Mouse (Mus musculus): ENCODE data around the gene Tmem98. TPM values are rescaled to one million over a fixed set of nuclear protein-coding genes. Genes with fewer than 3 reads are reported as not detected.
A peak's percentile ranks its signal among the peaks of the same experiment; 100 is the strongest.

The Tmem98 gene
- 30.1 and 38.4 TPM in 2 replicates for polyA plus RNA-seq (2015; fragmentation: Nextera tagmentation; extraction: Ambion mirVana)

DNA sequence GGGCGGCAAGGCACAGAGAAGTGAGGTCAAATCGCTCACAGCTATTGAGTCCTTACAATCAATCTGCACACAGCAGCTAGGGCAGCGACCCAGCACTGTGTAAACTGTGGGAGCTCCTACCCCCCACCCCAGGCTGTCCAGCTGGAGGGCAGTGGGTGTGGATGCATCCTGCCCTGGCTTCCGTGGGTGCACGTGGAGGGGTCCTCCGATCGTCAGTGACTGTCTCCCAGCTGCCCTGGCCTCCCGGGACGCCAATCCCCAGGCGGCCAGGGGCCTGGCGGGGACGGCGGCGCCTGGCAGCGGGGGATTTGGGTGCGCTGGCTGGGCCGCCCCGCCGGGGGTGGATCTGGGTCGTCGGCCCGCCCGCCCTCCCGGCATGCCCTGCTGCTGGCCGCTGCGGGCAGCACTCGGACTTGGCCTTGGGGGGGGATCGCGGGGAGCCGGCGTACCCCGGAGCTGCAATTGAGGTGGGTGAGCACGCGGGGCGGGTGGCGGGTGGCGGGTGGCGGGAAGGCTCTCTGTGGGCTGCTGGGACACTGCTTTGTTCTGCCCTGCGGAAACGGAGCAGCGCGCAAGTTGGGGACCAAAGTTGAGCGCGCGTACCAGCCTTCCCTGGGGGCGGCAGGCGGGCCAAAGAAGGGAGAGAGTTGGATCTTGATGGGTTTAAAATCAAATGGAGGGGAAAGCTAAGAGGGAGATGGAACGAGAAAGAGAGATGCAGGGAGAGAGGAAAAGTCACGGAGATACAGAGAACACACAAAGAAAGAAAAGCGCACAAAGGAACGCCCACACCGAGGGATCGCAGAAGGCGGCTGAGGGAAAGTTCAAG is at the start of gene Tmem98:
Gene Tmem98 (plus strand): TSS at position 183 of the 829 bp plus-strand sequence.
- peak within 1 kb of the TSS; percentile 53 for H3K4me3 ChIP-seq (replicated peaks; ENCODE audit: low read length)
- no peaks in the 10 kb centered on the region for H3K27me3 ChIP-seq (replicated peaks; ENCODE audit: control insufficient read depth, insufficient read depth, low read length)
- H3K27ac ChIP-seq (ENCODE audit: low read length), result peak within 1 kb of the TSS; percentile 39; the same call in 1 of the 2 replicates
- H3K4me2 ChIP-seq (ENCODE audit: low read length), result peak within 1 kb of the TSS; percentile 89
- peak within 1 kb of the TSS; percentile 73 for H3K9ac ChIP-seq (replicated peaks; ENCODE audit: low read depth, low read length)
- H3K9me3 ChIP-seq (ENCODE audit: control insufficient read depth, low read length), result no peaks in the 10 kb centered on the region
- H3K4me1 ChIP-seq (replicated peaks; ENCODE audit: control insufficient read depth, insufficient read depth, low read length), result peaks cover 12% of the 10 kb centered on the region
- ATAC-seq, result peak; percentile 84
- 1% methylated on average over 40 of the region's 54 CpGs for WGBS
- H3K36me3 ChIP-seq (ENCODE audit: control insufficient read depth, insufficient read depth), result no peaks in the 10 kb centered on the region

DNA sequence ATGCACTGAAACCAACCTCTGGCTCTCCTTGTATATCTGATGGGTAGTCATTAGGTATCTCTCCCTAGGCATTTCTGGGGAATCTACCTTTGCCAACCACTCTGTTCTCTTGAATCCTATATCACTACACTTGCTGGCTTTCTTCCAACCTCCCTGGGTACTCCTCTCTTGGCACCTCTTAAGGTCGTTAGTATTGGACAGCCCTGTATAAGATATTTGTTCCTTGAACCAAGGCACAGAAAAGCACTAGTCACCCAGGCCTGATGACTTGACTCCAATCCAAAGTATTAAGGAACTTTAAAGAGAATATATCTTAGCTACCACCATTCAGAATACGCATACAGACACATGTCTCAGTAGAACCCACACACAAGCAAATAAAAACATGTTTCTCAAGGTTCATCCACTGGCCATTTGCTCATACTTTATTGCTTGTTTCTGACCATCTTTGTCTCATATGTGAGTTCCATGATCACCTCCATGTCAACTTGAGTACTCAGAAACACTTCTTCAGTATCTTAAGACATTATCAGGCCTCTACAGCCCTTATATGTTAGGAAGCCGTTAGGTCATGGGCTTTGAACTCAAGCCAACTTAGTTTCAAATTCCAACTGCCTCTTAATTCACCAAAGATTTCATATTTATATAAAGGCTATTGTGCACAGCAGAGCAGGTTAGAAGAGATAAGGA is 48.5 kb upstream of the Tmem98 start:
- Histone ChIP-seq H3K4me3 (replicated peaks; ENCODE audit: low read length) (no peak overlapping the region), H3K9me3 (ENCODE audit: control insufficient read depth, low read length) (no peaks in the 10 kb centered on the region), H3K4me1 (replicated peaks; ENCODE audit: control insufficient read depth, insufficient read depth, low read length) (no peaks in the 10 kb centered on the region), H3K9ac (replicated peaks; ENCODE audit: low read depth, low read length) (no peak overlapping the region), H3K27me3 (replicated peaks; ENCODE audit: control insufficient read depth, insufficient read depth, low read length) (no peaks in the 10 kb centered on the region), H3K36me3 (ENCODE audit: control insufficient read depth, insufficient read depth) (no peaks in the 10 kb centered on the region), H3K4me2 (ENCODE audit: low read length) (no peak overlapping the region), H3K27ac (ENCODE audit: low read length) (no peak overlapping the region)
- WGBS, result 71% methylated on average over 3 of the region's 3 CpGs
- ATAC-seq, result no peak

DNA sequence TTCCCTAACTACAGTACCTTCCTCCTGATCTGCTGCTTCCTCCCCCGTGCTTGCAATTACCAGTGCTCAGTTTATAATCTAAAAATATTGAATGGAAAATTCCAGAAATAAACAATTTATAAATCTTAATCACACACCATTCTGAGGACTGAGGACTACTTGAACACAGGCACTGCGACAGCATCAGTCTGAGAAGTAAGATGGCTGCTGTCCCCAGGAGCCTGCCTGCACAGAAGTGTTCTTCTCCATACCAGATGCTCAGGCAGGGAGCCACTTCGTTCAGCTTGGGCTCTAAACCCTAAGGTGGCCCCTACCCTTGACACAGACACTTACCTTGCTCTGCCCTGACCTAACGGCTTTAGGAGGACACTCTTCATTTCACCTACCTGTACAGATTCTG is 47.9 kb upstream of the Tmem98 start:
- no peak overlapping the region for H3K4me2 ChIP-seq (ENCODE audit: low read length)
- no peaks in the 10 kb centered on the region for H3K27me3 ChIP-seq (replicated peaks; ENCODE audit: control insufficient read depth, insufficient read depth, low read length)
- no peak for ATAC-seq
- H3K9me3 ChIP-seq (ENCODE audit: control insufficient read depth, low read length), result no peaks in the 10 kb centered on the region
- no peaks in the 10 kb centered on the region for H3K36me3 ChIP-seq (ENCODE audit: control insufficient read depth, insufficient read depth)
- no peaks in the 10 kb centered on the region for H3K4me1 ChIP-seq (replicated peaks; ENCODE audit: control insufficient read depth, insufficient read depth, low read length)
- H3K27ac ChIP-seq (ENCODE audit: low read length), result no peak overlapping the region
- no peak overlapping the region for H3K9ac ChIP-seq (replicated peaks; ENCODE audit: low read depth, low read length)
- no peak overlapping the region for H3K4me3 ChIP-seq (replicated peaks; ENCODE audit: low read length)
- WGBS, result 82% methylated on average over 4 of the region's 4 CpGs

DNA sequence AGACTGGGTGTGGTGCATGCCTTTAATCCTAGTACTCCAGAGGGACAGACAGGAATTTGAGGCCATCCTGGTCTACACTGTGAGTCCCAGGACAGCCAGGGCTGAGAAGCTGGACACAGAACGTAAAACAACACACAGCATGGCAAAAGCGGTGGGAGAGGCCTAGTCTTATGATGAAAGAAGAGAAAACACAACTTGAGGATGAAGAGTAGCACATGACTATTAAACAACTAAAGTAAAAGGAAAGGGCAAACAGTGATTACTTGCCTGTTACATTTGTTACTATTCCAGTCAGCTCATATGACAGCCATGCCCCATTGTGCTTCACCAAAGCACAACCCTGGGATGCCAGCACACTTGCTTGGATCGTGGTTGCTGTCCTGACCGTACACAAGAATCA is 43.9 kb upstream of the Tmem98 start:
- Histone ChIP-seq H3K4me2 (ENCODE audit: low read length) (no peak overlapping the region), H3K4me3 (replicated peaks; ENCODE audit: low read length) (no peak overlapping the region), H3K4me1 (replicated peaks; ENCODE audit: control insufficient read depth, insufficient read depth, low read length) (no peaks in the 10 kb centered on the region), H3K9me3 (ENCODE audit: control insufficient read depth, low read length) (no peaks in the 10 kb centered on the region), H3K27me3 (replicated peaks; ENCODE audit: control insufficient read depth, insufficient read depth, low read length) (no peaks in the 10 kb centered on the region), H3K36me3 (ENCODE audit: control insufficient read depth, insufficient read depth) (no peaks in the 10 kb centered on the region), H3K9ac (replicated peaks; ENCODE audit: low read depth, low read length) (no peak overlapping the region), H3K27ac (ENCODE audit: low read length) (no peak overlapping the region)
- no peak for ATAC-seq
- WGBS, result 87% methylated on average over 4 of the region's 4 CpGs

DNA sequence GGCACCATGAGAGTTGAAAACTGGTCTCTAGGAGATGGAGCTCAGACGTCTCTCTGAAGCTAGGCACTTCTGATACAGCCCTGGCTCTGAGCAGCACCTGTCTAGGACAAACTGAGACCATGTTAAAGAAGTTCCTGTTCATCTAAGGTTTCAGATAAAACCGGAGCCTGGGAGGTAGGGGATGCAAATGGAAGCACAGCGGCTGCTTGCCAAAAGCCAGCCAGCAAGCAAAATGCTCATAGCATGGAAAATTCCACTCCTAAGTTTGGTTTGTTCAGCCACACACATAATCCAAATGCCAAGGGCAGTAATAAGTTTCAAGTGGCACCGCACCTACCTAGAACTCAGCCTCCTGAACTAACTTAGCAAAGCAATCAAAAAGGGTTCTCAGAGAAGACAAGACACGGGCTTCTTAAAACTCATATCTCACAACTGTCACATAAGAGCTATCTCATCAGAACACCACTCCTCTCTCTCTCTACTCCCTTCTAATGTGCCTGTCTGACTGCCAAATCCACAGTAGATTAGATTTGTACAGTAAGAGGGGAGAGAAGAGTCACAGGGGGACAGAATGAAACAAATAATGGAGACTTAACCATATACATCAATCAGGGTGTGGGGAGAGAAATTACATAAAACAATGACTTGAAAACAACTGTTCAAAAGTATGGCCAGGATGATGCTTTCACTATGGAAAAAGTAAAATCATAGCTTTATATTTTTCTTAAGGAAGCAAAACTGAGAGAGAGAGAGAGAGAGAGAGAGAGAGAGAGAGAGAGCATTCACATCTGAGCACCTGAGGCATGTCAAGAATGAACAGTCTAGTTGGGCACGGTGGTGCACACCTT is 43.3 kb upstream of the Tmem98 start:
- Histone ChIP-seq H3K4me3 (replicated peaks; ENCODE audit: low read length) (no peak overlapping the region), H3K4me1 (replicated peaks; ENCODE audit: control insufficient read depth, insufficient read depth, low read length) (no peaks in the 10 kb centered on the region), H3K27me3 (replicated peaks; ENCODE audit: control insufficient read depth, insufficient read depth, low read length) (no peaks in the 10 kb centered on the region), H3K9ac (replicated peaks; ENCODE audit: low read depth, low read length) (no peak overlapping the region), H3K27ac (ENCODE audit: low read length) (no peak overlapping the region), H3K9me3 (ENCODE audit: control insufficient read depth, low read length) (no peaks in the 10 kb centered on the region), H3K36me3 (ENCODE audit: control insufficient read depth, insufficient read depth) (no peaks in the 10 kb centered on the region), H3K4me2 (ENCODE audit: low read length) (no peak overlapping the region)
- ATAC-seq, result no peak
- WGBS, result 90% methylated on average over 6 of the region's 6 CpGs

DNA sequence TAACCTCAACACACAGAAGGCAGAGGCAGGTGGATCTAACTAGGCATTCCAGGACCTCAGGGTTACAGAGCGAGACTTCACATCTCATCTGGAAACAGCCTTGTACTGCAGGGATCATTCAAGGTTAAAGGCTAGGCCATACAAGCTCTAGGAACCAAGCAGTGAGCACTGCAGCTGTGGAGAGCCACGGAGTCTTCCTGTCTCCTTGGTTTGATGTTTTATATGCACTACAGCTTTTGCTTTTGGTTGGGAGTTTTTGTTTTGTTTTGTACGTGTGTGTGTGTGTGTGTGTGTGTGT is 42.7 kb upstream of the Tmem98 start:
- H3K9me3 ChIP-seq (ENCODE audit: control insufficient read depth, low read length), result no peaks in the 10 kb centered on the region
- H3K27me3 ChIP-seq (replicated peaks; ENCODE audit: control insufficient read depth, insufficient read depth, low read length), result no peaks in the 10 kb centered on the region
- no peak overlapping the region for H3K4me2 ChIP-seq (ENCODE audit: low read length)
- ATAC-seq, result no peak
- H3K9ac ChIP-seq (replicated peaks; ENCODE audit: low read depth, low read length), result no peak overlapping the region
- H3K36me3 ChIP-seq (ENCODE audit: control insufficient read depth, insufficient read depth), result no peaks in the 10 kb centered on the region
- H3K4me3 ChIP-seq (replicated peaks; ENCODE audit: low read length), result no peak overlapping the region
- no peaks in the 10 kb centered on the region for H3K4me1 ChIP-seq (replicated peaks; ENCODE audit: control insufficient read depth, insufficient read depth, low read length)
- 82% methylated on average over 3 of the region's 3 CpGs for WGBS
- H3K27ac ChIP-seq (ENCODE audit: low read length), result no peak overlapping the region

DNA sequence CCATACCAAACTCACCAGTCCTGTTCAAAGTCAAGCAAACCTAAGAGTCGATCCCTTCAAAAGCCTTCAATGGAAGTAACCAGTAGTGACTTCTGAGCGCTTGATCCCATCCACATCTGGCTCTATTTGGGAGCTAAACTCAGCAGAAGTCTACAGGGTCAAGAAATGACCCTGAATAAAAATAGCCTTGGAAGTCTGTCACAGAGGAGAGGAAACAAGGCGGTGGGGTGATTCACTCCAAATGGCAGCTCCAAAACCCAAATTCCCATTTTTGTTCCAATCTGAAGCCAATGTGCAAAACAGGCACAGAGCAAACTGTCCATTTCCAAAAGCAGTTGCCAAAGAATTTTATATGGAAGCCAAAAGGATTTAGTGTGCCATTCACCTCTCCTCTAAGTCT is 38.8 kb upstream of the Tmem98 start:
- H3K9ac ChIP-seq (replicated peaks; ENCODE audit: low read depth, low read length), result no peak overlapping the region
- no peaks in the 10 kb centered on the region for H3K9me3 ChIP-seq (ENCODE audit: control insufficient read depth, low read length)
- no peaks in the 10 kb centered on the region for H3K27me3 ChIP-seq (replicated peaks; ENCODE audit: control insufficient read depth, insufficient read depth, low read length)
- H3K4me1 ChIP-seq (replicated peaks; ENCODE audit: control insufficient read depth, insufficient read depth, low read length), result no peaks in the 10 kb centered on the region
- no peaks in the 10 kb centered on the region for H3K36me3 ChIP-seq (ENCODE audit: control insufficient read depth, insufficient read depth)
- H3K4me2 ChIP-seq (ENCODE audit: low read length), result no peak overlapping the region
- ATAC-seq, result no peak
- 88% methylated on average over 3 of the region's 3 CpGs for WGBS
- H3K4me3 ChIP-seq (replicated peaks; ENCODE audit: low read length), result no peak overlapping the region
- no peak overlapping the region for H3K27ac ChIP-seq (ENCODE audit: low read length)

DNA sequence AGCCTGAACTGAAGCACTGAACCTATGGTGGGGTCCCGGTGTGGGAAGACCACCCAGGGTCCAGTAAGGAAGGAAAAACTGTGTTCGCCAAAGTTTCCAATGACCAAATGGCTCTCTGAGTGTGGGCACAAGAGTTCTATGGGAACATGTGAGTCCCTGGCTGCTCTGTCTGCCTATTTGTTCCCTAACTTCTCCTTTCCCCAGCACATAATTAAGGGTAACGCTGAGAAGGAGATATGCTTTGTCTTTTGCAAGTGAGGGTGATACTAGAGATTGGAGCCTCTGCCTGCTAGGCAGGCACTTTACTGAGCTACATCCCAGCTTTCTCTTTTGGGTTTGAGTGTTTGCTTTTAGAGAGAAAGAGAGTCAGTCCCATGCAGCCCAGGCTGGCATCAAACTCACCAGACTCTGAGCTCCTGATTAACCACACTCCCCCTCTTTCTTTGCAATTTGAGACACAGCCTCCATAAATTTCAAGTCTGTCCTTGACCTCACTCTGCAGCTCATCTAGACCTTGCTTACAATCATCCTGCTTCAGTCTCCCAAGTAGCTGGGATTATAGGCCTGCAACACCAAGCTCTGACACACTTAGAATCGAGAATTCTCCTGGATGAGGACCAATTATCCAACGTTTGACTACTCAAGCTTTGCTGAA is 38.3 kb upstream of the Tmem98 start:
- WGBS, result 77% methylated on average over 5 of the region's 5 CpGs
- no peaks in the 10 kb centered on the region for H3K36me3 ChIP-seq (ENCODE audit: control insufficient read depth, insufficient read depth)
- no peak for ATAC-seq
- H3K9ac ChIP-seq (replicated peaks; ENCODE audit: low read depth, low read length), result no peak overlapping the region
- H3K4me3 ChIP-seq (replicated peaks; ENCODE audit: low read length), result no peak overlapping the region
- H3K27me3 ChIP-seq (replicated peaks; ENCODE audit: control insufficient read depth, insufficient read depth, low read length), result no peaks in the 10 kb centered on the region
- no peak overlapping the region for H3K27ac ChIP-seq (ENCODE audit: low read length)
- H3K9me3 ChIP-seq (ENCODE audit: control insufficient read depth, low read length), result no peaks in the 10 kb centered on the region
- H3K4me2 ChIP-seq (ENCODE audit: low read length), result no peak overlapping the region
- H3K4me1 ChIP-seq (replicated peaks; ENCODE audit: control insufficient read depth, insufficient read depth, low read length), result no peaks in the 10 kb centered on the region
